21 mouse cellular contexts compared by ENCODE assay signal in the genomic region with DNA sequence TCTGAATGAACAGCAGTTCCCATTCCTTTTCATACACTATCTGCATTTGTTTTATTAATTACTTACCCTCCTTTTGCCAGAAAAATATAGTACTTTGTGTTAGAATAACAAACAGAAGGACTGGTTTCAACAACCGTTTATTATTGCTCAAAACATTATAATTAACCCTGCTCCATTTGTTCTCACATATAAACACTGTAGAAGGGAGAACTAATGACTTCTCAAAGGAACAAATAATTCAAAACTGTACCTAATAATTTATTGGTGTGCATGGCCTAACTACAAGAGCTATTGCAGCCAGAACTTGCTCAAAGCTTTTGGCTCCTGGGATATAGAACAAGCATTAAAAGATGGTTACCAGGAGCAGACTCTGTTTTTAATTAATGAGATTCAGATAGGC.
"Had no signal": no experiment of that assay in that cellular context is flagged by ENCODE, and none has a peak within 500 bp of the region (broad histone marks: within the 10 kb centered on the region; RNA-seq: fewer than 3 reads in every experiment).

No protein-coding gene starts in this region.

- H3K9ac ChIP-seq: limb, embryonic 12.5 days; limb, embryonic 15.5 days; liver, embryonic 12.5 days; liver, embryonic 15.5 days; midbrain, embryonic 12.5 days; midbrain, embryonic 15.5 days; neural tube, embryonic 12.5 days; neural tube, embryonic 15.5 days had no signal

- H3K4me2 ChIP-seq: limb, embryonic 12.5 days; limb, embryonic 15.5 days; liver, embryonic 12.5 days; liver, embryonic 15.5 days; midbrain, embryonic 12.5 days; midbrain, embryonic 15.5 days; neural tube, embryonic 12.5 days; neural tube, embryonic 15.5 days had no signal

- H3K27ac ChIP-seq: limb, embryonic 12.5 days; limb, embryonic 15.5 days; liver, embryonic 12.5 days; liver, embryonic 15.5 days; midbrain, embryonic 12.5 days; midbrain, embryonic 15.5 days; neural tube, embryonic 12.5 days; neural tube, embryonic 15.5 days; stomach, postnatal 0 days had no signal

- H3K4me3 ChIP-seq: limb, embryonic 12.5 days; limb, embryonic 15.5 days; liver, embryonic 12.5 days; liver, embryonic 15.5 days; midbrain, embryonic 12.5 days; midbrain, embryonic 15.5 days; neural tube, embryonic 12.5 days; neural tube, embryonic 15.5 days had no signal

- H3K4me1 ChIP-seq: limb, embryonic 12.5 days; limb, embryonic 15.5 days; liver, embryonic 12.5 days; liver, embryonic 15.5 days; midbrain, embryonic 12.5 days; midbrain, embryonic 15.5 days; neural tube, embryonic 12.5 days; neural tube, embryonic 15.5 days had no signal

- DNase-seq: kidney, adult 18-20 months; kidney, postnatal 4 days; left cerebral cortex, postnatal 4 days; lung, adult 2 months; lung, postnatal 14 days; lung, postnatal 4 days; right cerebral cortex, adult 18-20 months; right cerebral cortex, postnatal 14 days; right cerebral cortex, postnatal 4 days; thymus, adult 2 months; thymus, postnatal 14 days; thymus, postnatal 4 days had no signal

- ATAC-seq: liver, embryonic 12.5 days; midbrain, embryonic 15.5 days had no signal

- H3K36me3 ChIP-seq: limb, embryonic 12.5 days; limb, embryonic 15.5 days; liver, embryonic 12.5 days; liver, embryonic 15.5 days; midbrain, embryonic 12.5 days; midbrain, embryonic 15.5 days; neural tube, embryonic 12.5 days; neural tube, embryonic 15.5 days had no signal

- H3K27me3 ChIP-seq: limb, embryonic 12.5 days; limb, embryonic 15.5 days; liver, embryonic 12.5 days; liver, embryonic 15.5 days; midbrain, embryonic 12.5 days; midbrain, embryonic 15.5 days; neural tube, embryonic 12.5 days; neural tube, embryonic 15.5 days had no signal

- H3K9me3 ChIP-seq: limb, embryonic 12.5 days; limb, embryonic 15.5 days; liver, embryonic 12.5 days; liver, embryonic 15.5 days; midbrain, embryonic 12.5 days; midbrain, embryonic 15.5 days; neural tube, embryonic 12.5 days; neural tube, embryonic 15.5 days had no signal
